Mouse (Mus musculus) intestine, postnatal 0 days (tissue): ENCODE measurements around the gene Atp6v0b. TPM values are rescaled to one million over a fixed set of nuclear protein-coding genes. Genes with fewer than 3 reads are reported as not detected.

Experiments
- ATAC-seq: fragments of 200-750 bp; cut with Nextera tagmentation; 2 replicates; pipeline ENCODE4 v1.8.0; 2017; ENCODE audit warnings: mild to moderate bottlenecking, moderate TSS enrichment, moderate library complexity
- H3K27ac ChIP-seq: fragments of 300-500 bp; sonication (generic); 2 replicates; pipeline ENCODE4 v1.5.1; 2014; ENCODE audit warnings: mild to moderate bottlenecking, low read depth, low read length, moderate library complexity
- H3K27me3 ChIP-seq: fragments of 300-500 bp; sonication (generic); replicated peaks from 2 replicates; pipeline ENCODE4 v1.6.1; 2014; ENCODE audit warnings: low read length, mixed read lengths; ENCODE audit not compliant: control insufficient read depth, insufficient read depth
- H3K36me3 ChIP-seq: fragments of 300-500 bp; sonication (generic); 2 replicates; pipeline ENCODE4 v1.6.1; 2014; ENCODE audit warnings: mild to moderate bottlenecking, moderate library complexity; ENCODE audit not compliant: control insufficient read depth, insufficient read depth
- H3K4me1 ChIP-seq: fragments of 300-500 bp; sonication (generic); replicated peaks from 2 replicates; pipeline ENCODE4 v1.6.1; 2014; ENCODE audit warnings: antibody characterized with exemption, low read length, mixed read lengths; ENCODE audit not compliant: control insufficient read depth, insufficient read depth
- H3K4me2 ChIP-seq: fragments of 300-500 bp; sonication (generic); replicated peaks from 2 replicates; pipeline ENCODE4 v1.6.1; 2014; ENCODE audit warnings: low read depth, mild to moderate bottlenecking, moderate library complexity
- H3K4me3 ChIP-seq: fragments of 300-500 bp; sonication (generic); 2 replicates; pipeline ENCODE4 v1.5.1; 2014; ENCODE audit warnings: low read depth, low read length
- H3K9ac ChIP-seq: fragments of 300-500 bp; sonication (generic); 2 replicates; pipeline ENCODE4 v1.6.1; 2014; ENCODE audit warnings: mild to moderate bottlenecking, low read depth, low read length
- H3K9me3 ChIP-seq: fragments of 300-500 bp; sonication (generic); 2 replicates; pipeline ENCODE4 v1.6.1; 2016; ENCODE audit warnings: mixed run types; ENCODE audit not compliant: control insufficient read depth
- CTCF ChIP-seq: sonication (generic); IDR thresholded peaks from 2 replicates; pipeline ENCODE4 v1.5.1; 2016; ENCODE audit warnings: low read depth, mild to moderate bottlenecking, control low read depth, antibody characterized with exemption, moderate library complexity
- WGBS: fragments of 180-500 bp; shearing (Covaris S2); extraction: QIAGEN DNeasy Blood & Tissue Kit; methylation state at CpG from one replicate; pipeline ENCODE4 v1.1.7; 2014; 5-methylcytosine and 5-hydroxymethylcytosine counted together
- polyA plus RNA-seq: library from polyadenylated mRNA; unstranded; fragments of >200 nt; fragmentation: Nextera tagmentation; extraction: Ambion mirVana; gene quantifications from 2 replicates; pipeline ENCODE4 v1.2.1, GENCODE M21; 2015

Atp6v0b gene
- polyA plus RNA-seq, 1 experiment from 2014 or later, result 442 TPM

- no peak overlapping the region for H3K4me2 ChIP-seq
- WGBS, result 57% methylated on average over 9 of the region's 9 CpGs
- 0 out of 2 replicates have a peak, but pooled peaks have one; percentile 23 for ATAC-seq
- H3K4me1 ChIP-seq, result no peaks in the 10 kb centered on the region
- no peaks in the 10 kb centered on the region for H3K9me3 ChIP-seq
- H3K36me3 ChIP-seq, result peaks cover 4% of the 10 kb centered on the region; the same call in 1 of the 2 replicates
- no peak overlapping the region for H3K4me3 ChIP-seq
- H3K27me3 ChIP-seq, result no peaks in the 10 kb centered on the region; the same call in 1 of the 2 replicates
- no peak for TF ChIP-seq CTCF
- no peak overlapping the region for H3K9ac ChIP-seq
- no peak overlapping the region for H3K27ac ChIP-seq
Measured at GRCm38 (mm10) chr4:117866083-117866482, 21.1 kb downstream of the Atp6v0b start.

- Histone ChIP-seq H3K4me2 (no peak overlapping the region), H3K4me3 (no peak overlapping the region), H3K9me3 (no peaks in the 10 kb centered on the region), H3K9ac (no peak overlapping the region), H3K36me3 (peaks cover 4% of the 10 kb centered on the region; the same call in 1 of the 2 replicates), H3K4me1 (0 out of 2 replicates have a peak, but pooled peaks cover 5% of the 10 kb centered on the region), H3K27ac (no peak overlapping the region), H3K27me3 (no peaks in the 10 kb centered on the region; the same call in 1 of the 2 replicates)
- TF ChIP-seq CTCF, result no peak
- 68% methylated on average over 4 of the region's 4 CpGs for WGBS
- ATAC-seq, result no peak
Measured at GRCm38 (mm10) chr4:117862823-117863222, 24.3 kb downstream of the Atp6v0b start.

- 83% methylated on average over 9 of the region's 9 CpGs for WGBS
- H3K27ac ChIP-seq, result no peak overlapping the region
- no peak overlapping the region for H3K4me2 ChIP-seq
- H3K9ac ChIP-seq, result no peak overlapping the region
- 0 out of 2 replicates have a peak, but pooled peaks cover 5% of the 10 kb centered on the region for H3K4me1 ChIP-seq
- no peak overlapping the region for H3K4me3 ChIP-seq
- H3K9me3 ChIP-seq, result no peaks in the 10 kb centered on the region
- no peak for TF ChIP-seq CTCF
- no peak for ATAC-seq
- H3K27me3 ChIP-seq, result no peaks in the 10 kb centered on the region
- peaks cover 12% of the 10 kb centered on the region; the same call in 1 of the 2 replicates for H3K36me3 ChIP-seq
Measured at GRCm38 (mm10) chr4:117860570-117860969, 26.6 kb downstream of the Atp6v0b start.

- Histone ChIP-seq H3K4me3 (no peak overlapping the region), H3K9ac (no peak overlapping the region), H3K4me2 (no peak overlapping the region), H3K36me3 (peaks cover 8% of the 10 kb centered on the region; the same call in 1 of the 2 replicates), H3K27me3 (no peaks in the 10 kb centered on the region), H3K27ac (no peak overlapping the region), H3K9me3 (no peaks in the 10 kb centered on the region), H3K4me1 (0 out of 2 replicates have a peak, but pooled peaks cover 5% of the 10 kb centered on the region)
- WGBS, result 73% methylated on average over 3 of the region's 3 CpGs
- ATAC-seq, result peak; percentile 50; the same call in 1 of the 2 replicates
- peak; percentile 85 for TF ChIP-seq CTCF
Measured at GRCm38 (mm10) chr4:117858794-117859193, 28.3 kb downstream of the Atp6v0b start.

GRCm38 (mm10) chr4:117855146-117855545 lies 32.0 kb downstream of the Atp6v0b start:
- 88% methylated on average over 9 of the region's 9 CpGs for WGBS
- TF ChIP-seq CTCF, result no peak
- Histone ChIP-seq H3K9me3 (no peaks in the 10 kb centered on the region), H3K36me3 (peaks cover 8% of the 10 kb centered on the region; the same call in 1 of the 2 replicates), H3K4me2 (no peak overlapping the region), H3K9ac (no peak overlapping the region), H3K27me3 (no peaks in the 10 kb centered on the region), H3K4me3 (no peak overlapping the region), H3K27ac (no peak overlapping the region), H3K4me1 (0 out of 2 replicates have a peak, but pooled peaks cover 3% of the 10 kb centered on the region)
- no peak for ATAC-seq

GRCm38 (mm10) chr4:117852152-117852868 lies 34.8 kb downstream of the Atp6v0b start:
- WGBS, result 87% methylated on average over 10 of the region's 10 CpGs
- no peak overlapping the region for H3K9ac ChIP-seq

More at GRCm38 (mm10) chr4:117852152-117852868, 34.8 kb downstream of the Atp6v0b start:
- Histone ChIP-seq H3K4me3 (no peak overlapping the region), H3K9me3 (no peaks in the 10 kb centered on the region), H3K27ac (no peak overlapping the region), H3K4me2 (no peak overlapping the region), H3K27me3 (no peaks in the 10 kb centered on the region), H3K4me1 (no peaks in the 10 kb centered on the region), H3K36me3 (peaks cover 7% of the 10 kb centered on the region; the same call in 1 of the 2 replicates)
- TF ChIP-seq CTCF, result no peak
- ATAC-seq, result no peak
